Mouse (Mus musculus) left cerebral cortex, adult 2 months (tissue): ENCODE data around the gene Ctnna3. TPM values are rescaled to one million over a fixed set of nuclear protein-coding genes. Genes with fewer than 3 reads are reported as not detected.
"Not testable (repeated sequence)": the region's sequence is repeated elsewhere in the genome, so short reads cannot be mapped to it uniquely, and the experiment has no call there.

ENCODE experiments used
- DNase-seq, 2 experiments: peaks; one replicate each; pipeline ENCODE4 v3.0.0; 2021 to 2022; ENCODE audit warnings: low spot score in 2 of 2, mixed read lengths in 1 of 2; ENCODE audit errors: extremely low spot score in 1 of 2
- H3K27ac ChIP-seq: fragments of 200-600 bp; 2 replicates; pipeline ENCODE4 v1.8.1; 2022
- H3K4me3 ChIP-seq: fragments of 200-600 bp; 2 replicates; pipeline ENCODE4 v1.8.1; 2022
- CTCF ChIP-seq: fragments of 200-600 bp; IDR thresholded peaks from 2 replicates; pipeline ENCODE4 v1.8.1; 2022; ENCODE audit warnings: antibody characterized with exemption, mild to moderate bottlenecking, moderate library complexity
- intact Hi-C: fragments of 180-260 bp; cut with DNase I; formaldehyde crosslinking; loops from one replicate; pipeline ENCODE4 v1.15.1; 2025
- total RNA-seq, 2 experiments: library from RNA; stranded (reverse); gene quantifications; 2 replicates each; pipeline ENCODE4 v1.2.3; 2021

The Ctnna3 gene
- total RNA-seq, 2 experiments from 2014 or later, result 2.1 to 2.2 TPM

DNA sequence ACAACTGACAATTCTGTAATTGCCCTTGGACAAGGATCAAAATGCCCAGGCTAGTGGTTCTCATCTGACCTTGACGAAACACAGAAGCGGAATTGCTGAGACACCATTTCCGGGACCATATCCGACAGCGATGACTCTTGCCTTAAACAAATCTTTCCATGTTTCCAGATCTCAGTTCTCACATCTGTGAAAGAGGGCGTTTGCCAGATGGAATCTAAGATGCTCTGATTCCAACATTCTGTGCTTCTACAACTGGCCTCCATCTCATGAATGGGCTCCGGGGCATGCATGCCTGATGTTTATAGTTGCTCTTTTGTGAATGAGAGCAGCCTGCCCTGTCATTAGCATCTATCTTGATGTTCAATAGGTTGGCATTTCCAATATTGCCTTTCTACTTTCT, 890.4 kb downstream of the Ctnna3 start:
- peak in 1 of 2 experiments; percentile 16 for DNase-seq
- Histone ChIP-seq H3K4me3 (no peak overlapping the region), H3K27ac (no peak overlapping the region)
- intact Hi-C loops, result no loop called here
- TF ChIP-seq CTCF, result no peak

DNA sequence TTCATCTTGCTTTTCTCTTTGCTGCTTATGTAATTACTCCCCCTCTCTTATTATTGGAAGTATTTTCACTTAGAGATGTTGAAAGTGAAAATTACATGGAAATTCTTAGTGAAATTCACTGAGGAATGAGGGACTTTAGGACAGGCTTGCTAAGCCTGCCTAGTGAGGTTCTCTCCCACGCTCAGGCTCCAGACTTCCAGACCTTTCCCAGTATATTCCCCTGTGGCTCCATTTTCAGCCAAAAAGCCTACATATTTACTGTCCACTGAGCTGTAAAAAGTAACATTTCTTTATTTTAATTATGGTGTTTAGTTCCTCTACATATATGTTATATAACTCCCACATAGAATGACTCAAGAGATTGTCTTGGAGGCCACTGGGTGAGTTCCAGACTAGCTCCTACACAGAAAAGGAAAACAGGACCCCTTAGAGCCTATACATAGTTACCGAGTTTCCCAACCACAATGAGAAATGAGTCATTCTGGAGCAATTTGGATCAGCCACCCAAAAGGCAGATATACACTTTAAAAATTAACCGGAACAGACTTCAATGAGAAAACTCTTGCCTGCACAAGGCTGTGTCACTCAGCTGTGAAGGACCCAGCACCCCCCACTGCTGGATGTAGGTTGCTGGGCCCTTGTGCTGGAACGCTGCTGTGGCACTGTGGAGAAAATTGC, 912.9 kb downstream of the Ctnna3 start:
- DNase-seq, result peak; percentile 9 to 21
- intact Hi-C loops, result loop anchor here (2.0 to 5.0 kb wide), 3 partner anchors 32 to 256 kb away; no protein-coding TSS in a partner anchor
- no peak for TF ChIP-seq CTCF
- Histone ChIP-seq H3K27ac (peak overlapping the region; percentile 54; the same call in 1 of the 2 replicates), H3K4me3 (no peak overlapping the region)

- Histone ChIP-seq H3K27ac (no peak overlapping the region), H3K4me3 (no peak overlapping the region)
- no peak for DNase-seq
- intact Hi-C loops, result no loop called here
- no peak for TF ChIP-seq CTCF
Measured at GRCm38 (mm10) chr10:64373288-64373687, 943.4 kb downstream of the Ctnna3 start.

DNA sequence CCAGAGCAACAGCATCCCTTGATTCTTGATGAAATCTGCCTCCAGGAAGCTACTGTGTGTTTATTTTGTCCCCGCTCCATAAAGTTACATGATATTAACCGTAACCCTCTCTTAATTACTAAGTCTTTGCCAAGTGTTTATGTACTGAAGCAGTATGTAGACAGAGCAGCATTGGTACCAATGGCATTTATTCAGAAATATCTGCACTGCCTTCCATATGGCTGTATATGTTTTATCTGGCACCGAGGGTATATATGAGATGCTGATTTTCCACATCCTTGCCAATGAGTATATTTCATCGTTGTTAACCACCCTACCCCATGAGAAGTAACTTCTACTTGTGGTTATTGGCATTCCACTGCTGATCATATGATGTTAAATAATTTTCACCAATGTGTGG, 947.9 kb downstream of the Ctnna3 start:
- intact Hi-C loops, result no loop called here
- DNase-seq, result no peak
- TF ChIP-seq CTCF, result no peak
- H3K4me3 ChIP-seq, result no peak overlapping the region
- H3K27ac ChIP-seq, result no peak overlapping the region

DNA sequence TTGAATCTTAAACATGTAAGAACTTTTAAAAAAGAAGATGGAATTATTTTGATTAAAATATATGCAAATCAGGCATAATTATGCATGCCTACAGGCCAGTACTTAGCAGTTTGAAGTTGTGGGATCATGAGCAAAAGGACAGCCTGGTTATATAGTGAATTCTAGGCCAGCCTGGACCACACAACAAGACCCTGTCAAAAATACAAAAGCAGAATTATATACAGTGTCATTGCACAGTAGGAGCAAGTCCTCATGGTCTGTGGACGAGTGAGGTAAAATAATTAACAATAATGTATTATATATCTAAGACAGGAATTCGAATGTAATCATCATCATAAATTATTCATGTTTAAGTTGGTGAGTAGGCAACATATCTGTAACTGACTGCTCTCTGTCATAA, 966.7 kb downstream of the Ctnna3 start:
- no peak overlapping the region for H3K27ac ChIP-seq
- no peak for DNase-seq
- TF ChIP-seq CTCF, result no peak
- H3K4me3 ChIP-seq, result no peak overlapping the region
- intact Hi-C loops, result no loop called here

GRCm38 (mm10) chr10:64418396-64418795, 988.5 kb downstream of the Ctnna3 start:
- H3K4me3 ChIP-seq, intact Hi-C loops, DNase-seq, H3K27ac ChIP-seq: not testable (repeated sequence)

- Histone ChIP-seq H3K27ac (no peak overlapping the region), H3K4me3 (no peak overlapping the region)
- no peak for TF ChIP-seq CTCF
- intact Hi-C loops, result no loop called here
- DNase-seq, result no peak
Measured at GRCm38 (mm10) chr10:64438736-64439135, 1008.8 kb downstream of the Ctnna3 start.

- no peak for DNase-seq
- no peak overlapping the region for H3K27ac ChIP-seq
- H3K4me3 ChIP-seq, result no peak overlapping the region
- peak; percentile 29 for TF ChIP-seq CTCF
- intact Hi-C loops, result no loop called here
Measured at GRCm38 (mm10) chr10:64448624-64449023, 1018.7 kb downstream of the Ctnna3 start.

GRCm38 (mm10) chr10:64483281-64483680, 1053.4 kb downstream of the Ctnna3 start:
- no peak for DNase-seq
- intact Hi-C loops, result no loop called here
- Histone ChIP-seq H3K4me3 (no peak overlapping the region), H3K27ac (peak overlapping the region; percentile 19; the same call in 1 of the 2 replicates)
- TF ChIP-seq CTCF, result no peak

DNA sequence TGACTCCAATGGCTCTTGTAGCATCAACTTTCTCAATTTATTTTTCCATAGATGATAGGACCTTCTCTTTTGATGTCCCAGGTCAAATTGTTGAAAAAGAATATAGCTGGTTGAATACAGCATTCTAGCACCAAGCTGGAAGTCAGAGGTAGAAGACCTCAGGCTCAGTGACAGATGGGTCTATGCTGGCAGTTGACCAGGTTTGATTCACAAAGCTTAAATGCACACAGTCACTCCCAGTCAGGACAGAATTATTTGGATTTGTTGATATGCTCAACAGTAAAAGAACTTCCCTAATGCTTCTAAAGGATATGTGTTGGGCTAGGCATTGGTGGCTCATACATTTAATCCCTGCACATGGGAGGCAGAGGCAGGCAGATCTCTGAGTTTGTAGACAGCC, 1059.6 kb downstream of the Ctnna3 start:
- DNase-seq, result no peak
- Histone ChIP-seq H3K27ac (no peak overlapping the region), H3K4me3 (no peak overlapping the region)
- TF ChIP-seq CTCF, result no peak
- intact Hi-C loops, result no loop called here

DNA sequence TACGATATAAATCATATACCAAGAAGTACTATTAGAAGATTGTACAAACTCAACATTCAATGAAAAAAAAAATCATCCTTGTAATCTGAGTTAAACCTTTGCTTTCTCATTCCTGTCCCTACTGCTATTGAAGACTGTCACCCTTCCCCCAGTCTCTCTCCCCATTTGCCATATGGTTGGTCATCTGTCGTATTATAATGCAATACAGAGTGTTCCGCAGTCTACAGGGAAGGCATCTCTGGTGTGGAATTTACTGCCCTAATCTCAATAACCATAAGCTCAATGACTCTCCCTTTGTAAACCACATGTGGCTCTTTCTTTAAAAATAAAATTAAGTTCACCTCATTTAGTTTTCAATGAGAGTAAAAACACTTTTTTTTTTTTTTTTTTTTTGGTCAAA, 1113.7 kb downstream of the Ctnna3 start:
- intact Hi-C loops, result no loop called here
- no peak overlapping the region for H3K27ac ChIP-seq
- no peak for TF ChIP-seq CTCF
- no peak for DNase-seq
- H3K4me3 ChIP-seq, result no peak overlapping the region

GRCm38 (mm10) chr10:64544389-64544788, 1114.5 kb downstream of the Ctnna3 start:
- Histone ChIP-seq H3K27ac (no peak overlapping the region), H3K4me3 (no peak overlapping the region)
- TF ChIP-seq CTCF, result no peak
- intact Hi-C loops, result no loop called here
- DNase-seq, result no peak

DNA sequence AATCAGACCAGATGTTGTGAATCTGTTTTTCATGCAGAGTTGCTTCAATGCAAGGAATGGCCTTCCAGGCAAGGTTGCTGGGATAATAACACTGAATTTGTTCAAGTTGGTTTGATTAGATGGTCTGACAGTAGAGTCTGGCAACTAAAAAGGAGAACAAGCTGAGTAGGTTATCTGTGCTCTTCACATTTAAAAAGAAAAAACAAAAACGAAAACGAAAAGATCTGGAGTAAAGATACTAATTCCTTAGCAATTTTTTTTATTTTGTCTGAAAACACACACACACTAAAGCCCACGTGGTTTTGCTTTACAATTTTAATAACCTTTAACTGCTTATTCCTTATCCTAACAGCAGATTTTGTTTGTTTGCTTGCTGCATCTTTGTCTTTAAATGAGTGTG, 1141.4 kb downstream of the Ctnna3 start:
- intact Hi-C loops, result no loop called here
- no peak for TF ChIP-seq CTCF
- H3K4me3 ChIP-seq, result no peak overlapping the region
- DNase-seq, result no peak
- no peak overlapping the region for H3K27ac ChIP-seq
